Mouse (Mus musculus): ENCODE results near the gene Rbfox3.

Rbfox3 gene

DNA sequence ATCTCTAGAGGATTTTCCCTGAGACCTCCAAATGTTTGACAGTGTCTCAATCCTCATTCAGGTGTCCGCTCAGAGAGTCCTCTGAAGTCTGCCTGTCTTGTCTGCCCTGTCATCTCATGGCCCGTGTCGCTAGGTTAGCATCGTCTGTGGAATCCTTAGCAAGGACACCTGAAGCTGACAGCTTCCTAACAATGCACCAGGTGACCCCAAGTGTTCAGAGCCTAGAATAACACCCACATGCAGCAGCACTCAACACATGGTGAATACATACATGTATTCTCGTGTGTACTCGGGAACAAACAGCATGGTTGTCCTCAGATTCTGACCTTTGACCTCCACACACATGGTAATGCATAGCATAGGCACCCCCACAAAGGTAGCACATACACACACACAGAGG is 239.4 kb downstream of the Rbfox3 start:
- no peak for DNase-seq (ENCODE audit: low read depth, low spot score)

DNA sequence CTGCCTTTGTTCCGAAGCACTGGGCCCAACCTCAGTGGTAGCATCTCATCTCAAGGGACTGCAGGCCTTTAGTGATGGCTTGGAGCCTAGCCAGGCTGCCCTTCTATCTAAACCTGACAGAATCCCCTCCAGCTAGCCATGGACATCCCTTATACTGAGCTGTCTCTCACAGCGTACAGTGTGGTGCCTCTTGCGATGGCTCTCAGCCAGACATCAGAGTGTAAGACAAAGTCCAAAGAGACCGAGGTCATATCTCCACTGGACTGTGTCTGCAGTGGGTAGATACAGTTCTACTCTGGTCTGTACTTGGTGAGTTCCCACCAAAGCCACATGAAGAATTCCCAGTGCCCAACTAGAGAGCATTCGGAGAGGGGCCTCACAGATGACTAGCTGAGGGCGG is 240.2 kb downstream of the Rbfox3 start:
- DNase-seq (ENCODE audit: low read depth, low spot score): no peak

DNA sequence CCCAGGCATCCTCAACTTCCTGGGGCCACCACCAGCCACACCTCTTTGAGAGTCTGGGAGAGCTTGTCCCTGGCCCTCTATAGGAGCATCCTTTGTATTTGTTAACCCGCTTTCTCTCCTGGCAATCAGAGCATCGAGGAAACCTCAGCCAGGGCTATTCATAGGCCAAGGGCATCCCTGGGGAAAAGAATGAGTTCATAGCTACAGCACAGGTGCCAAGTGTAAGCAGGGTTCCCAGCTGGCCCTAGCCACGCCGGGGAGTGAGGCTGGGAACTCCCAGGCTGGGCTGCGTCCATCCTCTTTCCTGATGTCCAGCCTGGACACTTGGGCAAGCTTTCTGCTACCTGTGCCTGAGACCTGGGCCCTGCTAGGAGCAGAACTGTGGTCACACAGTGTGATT is 241.6 kb downstream of the Rbfox3 start:
- no peak for DNase-seq (ENCODE audit: low read depth, low spot score)

DNA sequence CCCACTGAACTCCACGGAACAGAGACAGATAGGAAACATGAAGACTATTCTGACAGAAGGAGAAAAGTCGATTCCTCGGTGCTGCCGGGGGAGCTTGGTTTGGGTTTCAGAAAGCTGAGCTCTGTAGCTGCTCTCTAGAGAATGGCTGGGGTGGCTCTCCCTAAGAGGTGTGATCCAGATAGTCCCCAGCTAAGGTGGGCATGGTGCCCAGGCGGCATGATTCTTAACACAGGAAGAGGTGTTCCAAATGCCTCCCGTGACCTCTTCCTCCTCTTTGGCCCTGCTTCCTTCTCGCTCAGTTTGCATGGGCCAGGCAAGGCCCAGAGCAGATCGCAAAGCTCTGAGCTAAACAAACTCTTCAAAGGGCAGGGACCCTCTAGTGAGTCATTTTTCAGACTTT is 243.0 kb downstream of the Rbfox3 start:
- no peak for DNase-seq (ENCODE audit: low read depth, low spot score)

DNA sequence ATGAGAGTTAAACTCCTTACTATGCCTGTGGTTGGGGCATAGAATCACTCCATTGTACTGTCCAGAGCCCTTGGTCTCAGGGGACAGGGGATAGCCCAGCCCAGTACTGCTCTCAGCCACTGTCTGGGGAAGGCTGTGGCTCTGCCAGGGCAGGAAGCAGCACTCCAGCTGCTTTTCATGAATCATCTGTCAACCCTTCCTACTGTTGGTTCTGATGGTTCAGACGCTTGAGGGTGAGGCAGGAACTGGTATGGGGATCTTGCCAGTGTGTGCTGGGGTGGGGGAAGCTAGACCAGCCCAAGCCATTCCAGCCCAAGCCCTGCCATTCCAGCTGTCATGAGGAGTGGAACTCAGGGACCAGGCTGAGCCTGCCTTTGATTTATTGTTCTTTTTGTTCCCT is 243.5 kb downstream of the Rbfox3 start:
- no peak for DNase-seq (ENCODE audit: low read depth, low spot score)

DNA sequence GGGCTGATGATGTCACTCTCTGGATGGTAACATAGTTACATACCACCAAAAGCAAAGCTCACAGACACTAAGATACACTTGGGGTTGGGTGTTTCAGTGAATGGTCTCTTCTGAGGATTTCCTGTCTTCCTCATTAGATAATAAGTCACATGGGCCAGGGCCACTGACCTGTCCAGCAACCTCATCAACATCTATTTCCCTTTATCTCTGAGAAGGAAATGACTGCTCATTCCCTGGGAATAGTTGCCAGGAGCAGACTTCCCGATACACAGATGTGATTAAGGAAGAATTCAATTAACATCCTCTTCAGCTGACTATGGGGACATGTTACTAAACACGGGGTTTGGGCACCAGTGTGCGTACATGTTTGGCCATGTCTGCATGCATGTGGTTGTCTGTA is 245.2 kb downstream of the Rbfox3 start:
- DNase-seq (ENCODE audit: low read depth, low spot score): no peak

DNA sequence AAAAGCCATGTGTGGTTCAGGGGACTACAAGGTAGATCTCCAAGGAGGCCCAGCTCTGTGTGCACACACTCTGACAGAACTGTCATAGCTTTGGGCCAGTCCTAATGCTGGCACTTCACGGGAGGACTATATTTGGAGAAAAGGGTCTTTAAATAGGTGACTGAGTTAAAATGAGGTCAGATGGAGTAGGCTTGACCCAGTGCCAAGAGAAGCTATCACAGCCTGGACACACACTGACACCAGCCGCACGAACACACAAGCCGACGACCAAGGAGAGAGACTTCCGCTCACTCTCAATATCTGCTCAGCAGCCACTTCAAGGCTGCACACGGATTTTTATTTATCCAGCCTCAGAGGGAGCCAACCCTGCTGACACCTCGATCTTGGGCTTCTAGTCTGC is 248.1 kb downstream of the Rbfox3 start:
- DNase-seq (ENCODE audit: low read depth, low spot score): no peak

DNA sequence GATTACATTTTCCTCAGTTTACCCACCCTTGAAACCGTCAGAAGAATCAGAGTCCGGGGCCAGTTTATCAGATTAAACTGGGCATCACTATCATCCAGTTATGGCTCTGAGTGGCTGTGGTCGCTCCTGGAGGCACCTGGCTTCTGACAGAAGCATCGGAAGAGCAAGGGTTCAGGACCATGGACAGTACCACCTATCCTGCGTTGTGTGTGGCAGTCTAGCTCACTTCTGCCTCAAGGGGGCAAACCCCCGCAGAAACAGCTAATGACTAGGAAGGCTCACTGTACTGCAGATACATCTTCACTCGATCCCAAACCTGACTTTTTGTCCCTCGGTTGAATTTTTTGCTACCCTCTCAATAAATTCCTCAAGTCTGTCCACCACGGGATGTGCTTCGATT is 252.1 kb downstream of the Rbfox3 start:
- peak; percentile 91 for DNase-seq (ENCODE audit: low read depth, low spot score)

DNA sequence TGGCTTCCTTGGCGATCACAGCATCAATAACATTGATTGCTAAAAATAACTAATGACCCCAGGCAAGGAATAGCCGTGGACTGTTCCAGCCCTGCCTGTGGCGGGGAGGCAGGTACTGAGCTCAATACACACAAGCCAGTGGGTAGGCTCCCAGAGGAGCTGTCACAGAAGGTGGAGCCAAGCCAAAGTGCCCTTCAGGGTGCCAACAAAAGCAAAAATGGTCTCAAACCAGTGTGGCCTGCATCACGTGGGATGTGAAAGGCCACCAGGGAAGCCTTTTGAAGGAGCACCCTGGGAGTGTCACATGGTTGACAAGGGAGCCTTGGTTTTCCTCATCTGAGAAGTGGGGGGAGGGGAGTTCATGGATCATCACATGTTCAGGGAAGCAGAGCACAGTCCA is 255.6 kb downstream of the Rbfox3 start:
- no peak for DNase-seq (ENCODE audit: low read depth, low spot score)

DNA sequence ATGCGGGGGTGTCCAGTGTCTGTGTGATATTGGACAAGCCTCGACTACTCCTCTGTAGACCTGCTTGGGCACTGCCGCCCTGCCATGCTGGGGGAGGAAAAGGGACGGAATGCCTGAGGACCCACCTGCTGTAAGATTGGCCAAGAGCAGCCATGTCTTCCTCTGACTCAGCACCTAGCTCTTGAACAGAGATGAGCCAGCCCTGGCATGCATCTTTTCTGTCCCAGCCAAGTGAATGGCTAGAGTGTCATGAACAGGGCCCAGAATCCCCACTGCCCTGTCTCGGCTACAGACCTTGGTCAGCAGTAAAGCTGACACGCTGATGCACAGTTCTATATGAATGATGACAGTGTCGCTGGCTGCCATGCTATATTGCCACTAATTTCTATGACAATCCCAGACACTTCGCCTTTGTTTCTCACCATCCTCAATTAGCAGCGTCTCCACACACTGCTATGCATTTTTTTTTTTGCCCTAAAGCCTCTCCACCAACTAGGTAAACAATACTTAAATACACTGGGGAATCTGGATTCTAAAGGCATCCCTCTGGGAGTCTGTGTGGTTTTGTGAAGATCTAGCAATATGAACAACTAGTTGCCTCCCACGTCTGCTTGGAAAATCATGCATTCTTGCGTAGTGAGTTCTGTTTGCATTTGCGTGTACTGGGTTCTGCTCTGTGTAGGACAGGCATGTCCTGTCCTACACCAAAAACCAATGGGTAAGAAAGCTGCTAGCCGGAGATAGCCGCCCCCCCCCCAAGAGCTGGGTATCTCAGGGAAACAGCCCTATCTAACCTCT is 257.7 kb downstream of the Rbfox3 start:
- no peak for DNase-seq (ENCODE audit: low read depth, low spot score)

DNA sequence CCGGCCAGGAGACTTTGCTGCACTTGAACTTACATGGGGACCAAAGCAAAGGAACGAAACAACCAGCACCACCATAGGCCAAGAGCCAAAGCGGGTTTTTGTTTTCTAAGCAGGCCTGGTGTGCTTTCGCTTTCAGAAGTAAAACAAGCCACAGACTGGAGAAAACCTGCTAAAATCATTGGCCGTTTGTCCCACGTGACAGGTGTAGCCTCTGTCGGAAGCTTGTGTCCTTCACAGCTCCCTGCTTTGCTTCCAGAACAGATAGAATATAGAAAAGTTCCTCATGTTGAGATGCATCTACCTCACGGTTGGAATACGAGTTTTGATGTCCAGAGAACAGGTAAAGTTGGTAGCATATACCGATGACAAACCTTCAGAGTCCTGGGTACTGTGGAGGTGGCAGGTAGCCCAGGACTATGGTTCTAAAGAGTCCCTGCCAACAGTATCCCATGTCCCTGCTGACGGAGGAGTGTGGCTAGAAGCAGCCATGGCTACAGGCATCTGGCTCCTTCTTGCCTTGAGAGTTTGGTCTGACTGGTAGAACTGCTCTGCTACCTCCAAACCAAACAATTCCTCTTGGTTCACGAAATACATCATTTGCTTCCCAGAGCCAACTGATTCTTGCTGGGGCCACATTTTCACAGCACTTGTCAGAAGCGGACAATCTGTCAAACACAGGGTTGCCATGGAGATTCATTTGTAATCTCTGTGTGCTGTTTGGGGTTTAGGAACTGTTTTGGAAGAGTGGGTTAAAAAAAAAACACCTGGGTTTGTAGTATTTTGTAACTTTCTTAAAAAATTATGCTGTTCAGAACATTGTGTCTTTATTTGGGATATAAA is 258.8 kb downstream of the Rbfox3 start:
- no peak for DNase-seq (ENCODE audit: low read depth, low spot score)

DNA sequence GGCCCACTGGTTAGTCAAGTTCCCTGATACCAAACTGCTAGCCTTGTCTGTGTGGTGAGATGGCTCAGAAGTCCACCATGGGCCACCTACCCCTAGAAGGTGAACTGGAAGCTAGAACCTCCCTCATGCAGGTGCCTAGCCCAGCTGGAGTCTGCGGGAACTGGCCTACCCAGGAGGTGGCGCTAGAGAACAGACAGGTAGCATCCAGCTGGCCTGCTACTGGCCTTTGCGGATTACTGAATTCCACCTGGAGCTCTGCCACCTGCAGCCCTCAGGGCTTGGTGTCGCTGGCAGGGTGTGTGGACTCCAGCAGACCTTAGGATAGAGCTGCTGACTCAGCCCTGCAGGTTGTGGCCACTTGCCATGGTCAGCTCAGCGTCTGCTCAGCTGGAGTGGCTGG is 263.0 kb downstream of the Rbfox3 start:
- DNase-seq (ENCODE audit: low read depth, low spot score): peak; percentile 14

DNA sequence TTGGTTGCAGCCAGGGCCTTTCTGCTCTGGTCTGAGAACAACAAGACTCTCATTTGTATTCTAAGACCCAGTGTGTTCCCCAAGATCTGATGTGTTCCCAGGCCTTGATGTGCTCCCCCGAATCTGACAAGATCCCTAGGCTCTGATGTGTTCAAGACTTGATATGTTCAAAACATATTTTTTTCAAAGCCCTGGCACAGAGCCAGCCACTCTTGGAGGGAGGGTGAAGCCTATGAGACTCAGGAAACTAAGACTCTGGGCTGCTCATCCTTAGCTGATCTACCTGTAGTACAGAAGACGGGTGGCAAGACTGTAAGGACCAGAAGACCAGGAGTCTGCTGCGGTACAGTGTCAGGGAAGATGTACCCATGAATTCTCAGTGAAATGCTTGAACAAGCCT is 264.5 kb downstream of the Rbfox3 start:
- no peak for DNase-seq (ENCODE audit: low read depth, low spot score)

DNA sequence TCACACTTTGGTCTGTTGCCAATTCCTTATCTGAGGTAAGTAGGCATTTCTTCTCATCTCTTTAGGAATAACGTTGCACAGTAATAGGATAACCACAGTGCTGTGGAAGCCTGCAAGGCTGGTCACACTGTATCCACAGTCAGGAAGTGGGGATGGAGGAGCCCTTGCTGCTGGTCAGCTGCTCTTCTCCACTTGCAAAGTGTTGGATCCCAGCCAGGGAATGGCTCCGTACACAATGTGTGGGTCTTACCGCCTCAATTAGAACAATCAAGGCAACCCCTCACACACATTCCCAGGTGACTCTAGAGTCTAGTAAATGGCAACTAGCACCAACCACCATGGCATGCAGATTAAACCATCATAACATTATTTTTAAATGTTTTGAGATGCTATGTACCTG is 266.2 kb downstream of the Rbfox3 start:
- no peak for DNase-seq (ENCODE audit: low read depth, low spot score)

DNA sequence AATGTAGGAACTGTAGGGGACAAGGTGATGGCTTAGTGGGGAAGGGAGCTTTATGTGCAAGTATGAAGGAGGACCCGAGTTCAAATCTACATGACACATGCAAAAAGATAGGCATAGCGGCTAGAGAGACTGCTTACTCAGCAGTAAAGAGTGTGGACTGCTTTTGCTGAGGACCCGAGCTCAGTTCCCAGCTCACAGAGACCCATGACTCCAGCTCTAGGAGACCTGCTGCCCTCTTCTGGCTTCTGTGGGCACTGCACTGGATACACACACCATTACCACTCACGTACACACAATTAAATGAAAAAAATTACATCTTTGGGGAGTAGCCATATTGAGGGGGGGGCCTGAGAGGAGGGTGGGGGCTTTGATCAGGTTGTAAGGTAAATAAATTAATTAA is 270.7 kb downstream of the Rbfox3 start:
- DNase-seq (ENCODE audit: low read depth, low spot score): peak; percentile 61

DNA sequence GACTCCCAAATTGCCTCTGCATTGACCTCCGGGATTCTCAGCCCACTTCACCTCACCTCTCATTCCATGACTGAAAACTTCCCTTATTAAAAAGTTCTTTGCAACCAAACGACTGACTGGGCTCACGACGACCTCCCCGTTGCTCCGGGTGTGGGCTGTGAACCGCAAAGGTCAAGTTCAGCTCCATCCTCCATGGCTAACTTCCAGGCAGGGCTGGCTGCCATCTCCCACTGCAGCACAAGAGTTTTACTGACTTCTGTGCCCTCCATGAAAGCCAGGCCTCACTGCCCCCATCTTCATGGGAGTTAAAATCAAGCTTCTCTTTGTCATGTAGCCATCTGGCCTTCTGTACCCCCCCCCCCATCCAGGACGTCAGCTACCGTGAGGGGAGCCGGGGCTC is 273.7 kb downstream of the Rbfox3 start:
- DNase-seq (ENCODE audit: low read depth, low spot score): no peak

DNA sequence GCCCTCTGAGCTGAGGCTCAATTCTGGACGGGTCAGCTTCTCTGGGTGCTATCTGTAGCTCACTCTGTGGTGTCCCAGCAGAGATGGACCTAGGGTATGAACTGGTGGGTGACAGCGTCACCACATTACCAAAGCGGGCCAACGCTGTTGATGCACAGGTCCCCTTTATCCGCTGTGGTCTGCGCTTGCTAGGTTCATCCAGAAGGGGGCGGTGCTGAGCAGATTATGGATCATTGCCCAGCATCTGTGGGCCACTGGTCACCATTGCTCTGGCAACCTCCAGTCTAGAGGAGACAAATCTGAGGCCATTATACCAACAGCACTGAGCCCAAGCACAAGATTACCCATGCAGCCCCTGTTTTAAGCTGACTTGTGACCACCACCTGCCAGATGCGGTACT is 276.8 kb downstream of the Rbfox3 start:
- no peak for DNase-seq (ENCODE audit: low read depth, low spot score)

DNA sequence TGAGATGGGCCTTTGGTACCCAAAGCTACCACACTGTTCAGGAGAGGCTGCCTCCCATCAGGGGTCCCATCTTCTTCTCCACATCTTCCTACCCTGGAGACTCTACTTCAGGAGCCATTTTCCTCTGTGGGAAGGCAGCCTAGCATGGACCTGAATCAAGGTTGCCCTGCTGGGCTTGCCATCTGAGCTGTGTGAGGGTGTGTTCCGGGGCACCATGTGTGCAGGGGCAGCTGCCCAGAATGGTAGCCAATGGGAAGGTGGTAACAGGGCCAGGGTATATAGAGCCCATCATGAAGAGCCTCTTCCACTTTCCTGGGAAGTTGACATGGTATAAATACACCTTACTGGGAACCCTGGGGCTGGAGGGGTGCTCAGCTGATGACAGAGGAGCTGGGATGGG is 281.7 kb downstream of the Rbfox3 start:
- no peak for DNase-seq (ENCODE audit: low read depth, low spot score)

DNA sequence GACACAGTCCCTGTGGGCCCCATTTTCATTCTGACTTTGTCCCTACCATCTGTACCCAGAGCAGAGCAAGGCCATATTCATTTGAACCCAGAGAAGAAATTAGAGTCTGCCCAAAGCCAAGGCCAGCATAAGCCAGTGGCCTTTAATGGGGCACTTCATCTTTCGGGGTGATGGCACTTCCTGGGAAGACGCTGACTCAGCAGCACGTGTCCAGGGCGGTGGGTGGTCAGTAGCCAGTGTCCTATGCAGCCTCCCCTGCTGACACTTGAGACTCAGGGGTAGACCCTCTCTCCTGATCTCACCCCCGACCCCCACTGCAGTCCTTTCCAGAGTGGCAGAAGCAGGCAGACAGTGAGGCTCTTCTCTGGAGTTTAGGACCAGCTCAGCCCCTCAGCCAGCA is 283.9 kb downstream of the Rbfox3 start:
- no peak for DNase-seq (ENCODE audit: low read depth, low spot score)

DNA sequence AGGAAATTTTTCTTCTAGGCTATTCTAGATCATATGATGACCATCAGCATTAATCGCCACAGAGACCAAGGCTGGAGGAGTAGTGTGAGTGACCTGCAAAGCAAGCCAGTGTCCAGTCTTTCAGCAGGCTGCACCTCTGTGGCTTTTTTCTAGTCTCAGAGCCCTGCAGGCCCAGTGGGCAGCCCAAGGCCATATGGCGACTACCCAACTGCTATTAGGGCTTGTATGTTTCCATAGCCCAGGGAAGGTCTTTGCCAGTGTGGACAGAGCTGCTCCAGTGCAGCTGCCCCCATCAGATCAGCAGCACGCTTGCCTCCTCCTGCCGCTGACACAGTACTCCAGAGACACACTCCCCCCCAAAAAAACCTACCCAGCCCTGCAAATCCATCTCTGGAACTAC is 290.5 kb downstream of the Rbfox3 start:
- no peak for DNase-seq (ENCODE audit: low read depth, low spot score)

DNA sequence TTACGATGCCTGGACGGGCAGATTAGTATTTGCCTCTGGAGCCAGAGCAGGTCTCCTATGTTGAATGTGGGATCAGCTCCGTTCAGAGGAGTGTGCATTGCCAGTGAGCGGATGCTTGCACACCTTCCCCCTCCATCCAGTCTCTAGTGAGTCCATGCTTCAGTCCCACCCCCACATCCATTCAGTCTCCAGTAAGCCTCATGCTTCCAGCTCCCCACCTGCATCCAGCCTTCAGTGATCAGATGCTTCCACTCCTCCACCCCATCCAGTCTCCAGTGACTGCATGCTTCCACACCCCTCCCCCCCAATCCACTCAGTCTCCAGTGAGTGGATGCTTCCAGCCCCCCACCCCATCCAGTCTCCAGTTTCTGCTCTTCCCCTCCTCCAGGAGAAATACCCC is 297.3 kb downstream of the Rbfox3 start:
- no peak for DNase-seq (ENCODE audit: low read depth, low spot score)

DNA sequence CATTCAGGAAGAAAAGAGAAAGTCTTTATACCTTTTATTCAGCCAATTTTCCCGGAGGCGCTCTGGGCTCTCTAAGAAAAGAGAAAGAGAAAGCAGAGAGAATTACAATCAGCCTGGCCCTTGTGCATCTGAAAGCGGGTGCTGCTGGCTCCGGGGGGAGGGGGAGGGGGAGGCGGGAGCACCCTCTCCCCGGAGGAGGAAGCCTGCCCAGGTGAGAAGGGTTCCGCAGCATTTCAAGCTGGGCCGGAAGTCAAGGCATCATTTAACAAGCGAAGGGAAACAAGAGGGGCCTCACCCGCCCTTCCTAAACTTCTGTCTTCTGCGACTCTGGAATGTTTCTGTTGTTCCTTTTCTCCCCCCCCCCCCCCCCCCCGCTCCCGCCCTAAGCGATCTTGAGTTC is 301.3 kb downstream of the Rbfox3 start:
- DNase-seq (ENCODE audit: low read depth, low spot score): peak; percentile 41
